Mouse (Mus musculus): ENCODE measurements around the gene Skint8.
A peak's percentile ranks its signal among the peaks of the same experiment; 100 is the strongest.
"Not testable (repeated sequence)": the region's sequence is repeated elsewhere in the genome, so short reads cannot be mapped to it uniquely, and the experiment has no call there.

The Skint8 gene

DNA sequence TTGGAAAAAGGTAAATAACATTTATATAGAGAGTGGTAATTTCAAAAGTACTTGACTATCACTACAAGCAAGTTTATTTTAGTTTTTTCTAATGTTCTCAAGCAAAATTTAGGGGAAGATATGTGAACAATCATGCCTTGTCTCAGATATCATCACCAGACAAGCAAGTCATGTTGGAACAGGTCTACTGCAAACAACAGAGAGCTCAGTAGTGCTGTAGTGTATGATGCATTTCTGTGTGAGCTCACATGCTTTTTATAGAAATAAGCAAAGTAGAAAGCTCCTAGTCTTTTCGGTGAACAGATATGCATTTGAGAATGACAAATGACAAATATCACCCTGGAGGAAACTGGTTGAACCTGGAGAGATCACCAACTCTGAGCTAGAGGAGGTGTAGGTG lies at the start of gene Skint8:
TSS of gene Skint8 (plus strand) at position 301 of the 400 bp plus-strand sequence.
- no peak for DNase-seq

DNA sequence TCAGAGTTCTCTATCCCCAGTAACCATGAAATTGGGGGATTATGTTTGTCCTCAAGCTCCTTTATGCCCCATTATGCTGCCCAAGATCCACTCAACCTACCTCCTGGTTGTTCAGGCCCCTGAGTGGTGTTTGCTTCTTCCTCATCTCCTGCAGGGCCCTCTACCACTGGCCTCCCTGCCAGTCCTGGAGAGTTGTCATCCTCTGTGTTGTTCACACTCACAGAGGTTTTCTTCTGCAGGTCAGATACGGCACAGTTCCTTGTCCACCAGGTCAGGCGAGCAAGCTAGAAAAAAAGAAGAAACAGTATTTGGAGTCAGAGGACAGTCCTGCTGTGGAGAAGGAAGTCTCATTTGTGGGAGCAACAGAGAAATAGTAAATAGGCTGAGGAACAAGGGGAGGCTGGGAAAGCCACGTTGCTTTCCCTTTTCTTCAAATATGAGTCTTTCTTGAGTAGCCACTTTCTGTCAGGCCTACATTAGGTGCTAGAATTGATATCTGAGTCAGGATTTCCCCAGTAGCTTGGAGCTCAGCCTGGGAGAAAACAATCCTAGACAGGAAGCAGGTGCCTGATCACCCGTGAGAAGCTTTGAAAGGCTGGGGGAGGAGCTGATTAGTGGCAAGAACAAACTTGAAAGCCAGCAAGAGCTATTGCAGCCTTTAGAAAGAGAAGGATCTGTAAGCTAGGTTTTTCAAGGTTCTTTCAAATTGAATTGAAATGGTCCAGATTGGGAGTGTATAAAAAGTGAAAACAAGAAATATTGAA lies 38.9 kb upstream of the Skint8 start:
- peak; percentile 25 for DNase-seq

DNA sequence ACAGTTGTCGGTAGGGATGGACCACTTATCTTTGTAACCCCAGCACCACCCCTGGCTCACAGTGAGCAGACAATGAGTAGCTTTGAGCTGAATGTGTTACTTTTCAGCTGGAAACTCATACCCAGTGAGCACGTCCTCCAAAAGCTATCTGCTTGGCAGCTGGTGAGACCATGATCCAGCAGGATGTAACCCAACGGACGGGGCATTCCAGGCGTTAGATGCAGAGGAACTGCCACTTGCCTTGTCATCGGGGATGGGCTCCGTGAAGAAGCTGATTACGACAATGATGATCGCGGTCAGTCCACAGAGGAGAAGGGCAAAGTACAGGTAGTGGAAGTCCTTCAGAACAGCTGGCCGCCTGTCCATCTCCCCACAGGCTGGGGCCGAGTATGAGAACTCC lies 35.6 kb upstream of the Skint8 start:
- no peak for DNase-seq

DNA sequence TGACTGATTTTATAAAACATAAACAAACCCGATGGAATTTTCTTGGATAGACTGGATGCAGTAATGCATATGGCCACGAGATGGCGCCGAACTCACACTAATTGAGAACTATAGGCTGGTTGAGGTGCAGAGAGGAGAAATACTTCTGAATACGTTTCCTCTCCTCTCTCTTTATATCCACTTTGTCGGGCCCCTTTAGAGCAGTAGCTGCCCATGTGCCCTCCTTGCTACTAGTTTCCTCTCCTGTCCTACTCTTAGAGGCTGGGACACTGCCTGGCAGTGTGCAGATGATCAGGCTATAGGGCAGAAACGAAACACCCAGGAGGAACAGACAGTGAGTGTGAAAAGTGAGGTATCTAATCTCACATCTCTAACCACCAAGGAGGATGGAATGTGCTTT lies 33.2 kb upstream of the Skint8 start:
- DNase-seq: peak; percentile 79

DNA sequence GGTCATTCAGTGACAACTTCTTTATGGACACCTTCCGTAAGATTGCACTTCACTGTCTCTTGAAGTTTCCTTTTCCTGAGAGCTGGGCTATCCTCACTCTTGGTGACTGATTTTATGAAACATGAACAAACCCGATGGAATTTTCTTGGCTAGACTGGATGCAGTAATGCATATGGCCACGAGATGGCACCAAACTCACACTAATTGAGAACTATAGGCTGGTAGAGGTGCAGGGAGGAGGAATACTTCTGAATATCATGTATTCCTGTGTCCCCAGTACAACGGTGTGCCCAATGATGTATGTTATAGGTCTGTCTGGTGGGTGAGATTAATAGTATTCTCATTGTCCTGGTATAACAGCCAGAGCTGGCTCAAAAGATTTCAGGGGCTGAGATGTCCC lies 32.6 kb upstream of the Skint8 start:
- peak; percentile 80 for DNase-seq

DNA sequence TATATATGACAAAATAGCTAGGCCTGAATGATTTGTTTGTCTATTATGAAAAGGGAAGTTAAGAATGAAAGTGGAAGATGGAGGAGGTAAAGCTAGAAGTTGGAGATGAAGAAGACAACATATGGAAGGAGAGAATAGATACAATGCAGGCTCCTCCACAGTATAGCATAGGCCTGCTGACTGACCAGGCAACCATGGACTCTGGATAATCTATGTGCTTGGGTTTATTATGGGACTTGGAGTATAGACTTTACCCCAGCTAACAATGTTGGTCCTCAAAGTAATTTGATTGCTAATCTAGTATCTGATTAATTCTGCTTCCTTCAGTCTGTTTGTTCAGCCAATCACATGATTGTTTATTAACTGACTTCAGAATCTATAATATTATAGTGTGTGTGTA lies 27.1 kb upstream of the Skint8 start:
- DNase-seq: no peak

DNA sequence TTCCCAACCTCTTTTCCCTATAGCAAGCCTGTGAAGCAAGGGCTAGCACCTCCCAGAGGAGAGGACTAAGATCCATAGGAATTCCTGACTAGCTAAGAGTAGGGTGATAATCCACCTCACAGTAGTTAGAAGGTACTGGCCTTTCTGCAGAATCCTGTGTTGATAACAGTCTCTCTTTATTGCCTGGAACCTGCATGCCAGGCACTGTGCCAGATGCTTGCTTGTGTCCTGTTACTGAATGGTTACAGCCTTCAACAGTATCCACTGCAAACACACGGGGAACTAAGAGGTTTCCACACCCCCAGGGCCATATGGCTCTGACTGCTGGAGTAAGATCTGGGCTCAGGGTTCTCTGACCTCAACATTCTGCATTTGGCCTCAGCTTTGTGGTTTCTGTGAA lies 21.4 kb upstream of the Skint8 start:
- no peak for DNase-seq

DNA sequence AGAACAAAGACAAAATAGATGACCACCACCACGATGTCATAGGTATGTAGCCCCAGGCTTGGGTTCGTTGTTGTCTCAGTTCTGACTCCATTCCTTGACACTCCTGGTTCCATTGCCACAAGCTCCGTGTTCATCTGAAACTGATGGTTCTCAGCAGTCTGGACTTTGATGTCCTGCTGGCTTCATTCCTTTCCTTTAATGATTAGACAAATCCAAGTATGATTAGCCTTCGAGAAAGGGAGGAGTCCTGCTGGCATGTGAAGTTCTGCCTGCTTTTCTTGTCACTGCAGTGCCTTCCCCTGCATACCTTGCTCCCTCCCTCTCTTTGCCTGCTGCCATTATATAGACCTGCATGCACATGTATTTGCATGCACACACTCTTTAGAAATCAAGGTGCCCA lies 20.6 kb upstream of the Skint8 start:
- no peak for DNase-seq

DNA sequence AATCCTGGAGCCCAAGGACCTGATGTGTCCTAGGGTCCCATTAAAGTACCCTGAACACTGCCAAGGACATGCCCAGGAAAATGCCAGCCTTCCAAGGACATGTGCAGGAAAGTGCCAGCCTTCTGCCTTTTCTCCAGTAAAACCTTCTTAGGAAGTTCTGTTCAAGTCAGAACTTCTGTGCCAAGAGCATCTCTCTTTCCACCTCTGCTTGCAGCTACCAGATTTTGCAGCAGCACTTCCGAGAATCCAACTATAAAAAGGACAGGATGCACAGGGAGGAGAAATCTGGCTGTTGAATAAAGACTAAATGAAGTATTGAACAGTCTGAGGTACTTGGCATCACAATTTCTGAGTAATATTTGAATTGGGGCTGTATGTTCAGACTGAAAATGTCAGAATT lies 18.7 kb upstream of the Skint8 start:
- not testable (repeated sequence) for DNase-seq

DNA sequence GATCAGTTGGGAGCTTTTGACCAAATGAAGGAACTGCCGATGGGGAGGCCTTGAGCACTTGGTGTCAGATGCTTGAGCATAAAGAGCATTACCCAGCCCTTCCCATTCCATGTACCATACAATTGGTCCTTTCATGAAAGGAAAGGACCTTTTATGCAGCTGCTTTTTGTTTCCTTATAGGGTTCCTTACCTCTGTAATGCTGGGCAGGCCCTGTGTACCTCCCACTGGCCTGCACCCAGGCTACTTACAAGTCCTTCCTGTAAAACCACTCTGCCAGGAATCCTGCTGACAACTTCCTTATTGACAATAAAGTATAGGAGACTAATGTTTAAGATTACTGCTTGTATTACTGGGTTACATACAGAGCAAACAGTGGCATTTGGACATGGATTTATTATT lies 17.7 kb upstream of the Skint8 start:
- no peak for DNase-seq

DNA sequence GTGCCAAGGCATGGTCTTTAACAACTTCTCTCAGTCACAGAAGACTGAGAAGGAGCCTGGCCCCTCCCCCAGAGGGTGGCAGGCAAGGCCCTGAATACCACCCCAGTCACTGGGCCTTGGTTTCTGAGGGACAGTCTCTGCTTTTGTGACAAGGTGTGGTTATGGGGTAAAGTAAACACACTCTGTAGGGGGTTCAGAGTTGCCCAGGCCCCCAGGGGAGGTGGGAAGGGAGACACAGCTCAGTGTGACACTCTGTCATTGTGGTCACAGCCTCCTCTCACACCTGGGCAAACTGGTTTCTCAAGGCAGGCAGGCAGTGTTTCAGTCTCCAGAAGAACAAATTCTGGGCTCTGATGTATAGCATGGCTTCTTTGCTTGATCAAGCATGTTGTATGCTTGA lies 16.4 kb upstream of the Skint8 start, which contains the start of gene Slc5a9:
TSS of gene Slc5a9 (minus strand) at position 144 of the 400 bp plus-strand sequence.
- DNase-seq: no peak

DNA sequence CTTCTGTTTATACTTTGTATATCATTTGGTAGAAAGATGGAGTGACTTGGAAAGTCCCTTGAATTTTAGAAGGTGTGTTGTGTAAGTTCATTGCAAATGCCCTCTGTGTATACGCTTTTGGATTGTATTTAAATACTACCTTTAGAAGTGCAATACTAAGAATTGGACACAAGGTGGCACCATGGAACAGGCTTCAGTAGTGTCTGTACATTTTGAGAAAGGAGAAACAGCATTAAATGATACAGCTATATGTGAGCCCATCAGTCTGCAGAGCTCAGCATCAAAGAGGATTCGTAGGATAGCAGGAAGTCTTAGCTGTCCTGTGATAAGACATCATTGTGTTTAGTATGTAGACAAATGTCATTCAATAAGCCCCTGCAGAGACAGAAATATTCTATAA lies 11.3 kb upstream of the Skint8 start:
- no peak for DNase-seq

DNA sequence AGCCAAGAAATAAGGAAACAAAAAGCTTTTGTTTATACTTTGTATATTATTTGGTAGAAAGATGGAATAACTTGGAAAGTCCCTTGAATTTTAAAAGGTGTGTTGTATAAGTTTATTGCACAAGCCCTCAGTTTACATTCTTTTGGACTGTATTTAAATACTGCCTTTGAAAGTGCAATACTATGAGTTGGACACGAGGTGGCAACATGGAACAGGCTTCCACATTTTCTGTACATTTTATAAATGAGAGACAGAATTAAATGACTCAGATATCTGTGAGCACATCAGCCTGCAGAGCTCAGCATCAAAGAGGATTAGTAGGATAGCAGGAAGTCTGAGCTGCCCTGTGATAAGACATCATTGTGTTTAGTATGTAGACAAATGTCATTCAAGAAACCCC lies 42.1 kb downstream of the Skint8 start:
- no peak for DNase-seq

DNA sequence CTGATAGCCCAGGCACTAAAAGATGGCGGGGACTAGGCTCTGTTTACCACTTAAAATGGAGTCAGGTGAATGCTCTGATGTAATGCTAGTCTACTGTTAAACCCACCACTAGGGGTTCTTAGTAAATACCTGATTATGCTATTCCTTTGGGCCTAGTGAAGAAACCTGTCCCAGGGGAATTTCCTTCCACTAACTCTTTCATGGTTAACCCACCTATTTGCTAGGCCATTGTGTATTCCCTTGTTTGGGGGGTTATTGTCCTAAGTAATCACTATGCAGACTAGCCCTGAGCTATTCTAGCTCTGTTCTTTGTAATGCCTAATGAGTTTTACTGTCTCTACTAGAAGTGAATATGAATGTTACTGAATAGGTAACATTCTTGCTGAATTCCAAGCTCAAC lies 44.0 kb downstream of the Skint8 start:
- DNase-seq: not testable (repeated sequence)

DNA sequence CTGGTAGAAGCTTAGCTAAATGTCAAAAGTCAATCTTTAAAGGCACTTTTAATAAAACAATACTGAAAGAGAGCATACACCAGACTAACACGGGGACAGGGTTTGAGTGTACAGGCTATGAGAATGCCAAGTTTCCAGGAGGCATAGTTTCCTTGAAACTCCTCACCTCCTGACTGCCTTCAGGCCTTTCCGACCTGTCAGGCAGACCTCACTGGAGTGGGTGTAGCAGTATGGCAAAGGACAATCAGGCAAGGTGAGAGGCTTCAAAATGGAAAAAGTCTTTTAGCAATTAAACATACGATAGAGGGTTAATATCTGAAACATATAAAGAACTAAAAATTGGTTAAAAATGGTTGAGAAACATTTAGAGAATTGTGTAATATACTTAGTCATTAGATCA lies 44.5 kb downstream of the Skint8 start:
- DNase-seq: no peak

DNA sequence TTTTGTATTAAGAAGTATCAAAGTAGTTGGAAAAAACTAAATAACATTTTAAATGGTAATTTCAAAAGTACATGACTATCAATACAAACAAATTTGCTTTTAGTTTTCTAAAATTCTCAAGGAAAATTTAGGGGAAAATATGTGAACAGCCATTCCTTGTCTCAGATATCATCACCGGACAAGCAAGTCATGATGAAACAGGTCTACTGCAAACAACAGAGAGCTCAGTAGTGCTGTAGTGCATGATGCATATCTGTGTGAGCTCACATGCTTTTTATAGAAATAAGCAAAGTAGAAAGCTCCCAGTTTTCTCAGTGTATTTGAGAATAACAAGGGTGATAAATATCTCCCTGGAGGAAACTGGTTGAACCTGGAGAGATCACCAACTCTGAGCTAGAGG lies 53.4 kb downstream of the Skint8 start, which contains the start of gene Skint7:
TSS of gene Skint7 (plus strand) at position 301 of the 400 bp plus-strand sequence.
- DNase-seq: no peak

All from thymus, postnatal 4 days (tissue).